Mouse (Mus musculus): ENCODE results near the gene Gm6351. TPM values are rescaled to one million over a fixed set of nuclear protein-coding genes. Genes with fewer than 3 reads are reported as not detected.
"Not testable (repeated sequence)": the region's sequence is repeated elsewhere in the genome, so short reads cannot be mapped to it uniquely, and the experiment has no call there.

The Gm6351 gene
- not detected in 2 replicates for total RNA-seq (2017)

DNA sequence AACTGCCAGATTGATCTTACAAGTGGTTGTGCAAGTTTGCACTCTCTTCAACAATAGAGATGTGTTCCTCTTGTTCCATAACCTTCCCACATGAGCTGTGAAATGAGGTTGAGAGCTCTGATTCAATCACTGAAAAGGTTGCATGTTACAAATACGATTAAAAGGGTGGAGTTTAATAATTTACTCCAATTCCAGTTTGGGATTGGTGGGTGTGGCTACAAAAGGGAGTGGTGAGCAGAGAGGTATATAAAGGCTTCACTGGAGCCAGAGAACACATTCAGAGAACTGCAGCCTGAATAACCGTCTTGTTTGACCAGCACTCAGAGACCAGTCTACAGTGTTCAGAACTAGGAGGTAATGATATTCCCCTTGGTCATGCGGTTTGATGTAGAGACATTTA lies at the start of gene Gm6351:
Gm6351 (plus strand) TSS at position 301 of the 400 bp plus-strand sequence.
- not testable (repeated sequence) for ATAC-seq (replicated peaks; ENCODE audit: low read depth, poor library complexity, severe bottlenecking)

DNA sequence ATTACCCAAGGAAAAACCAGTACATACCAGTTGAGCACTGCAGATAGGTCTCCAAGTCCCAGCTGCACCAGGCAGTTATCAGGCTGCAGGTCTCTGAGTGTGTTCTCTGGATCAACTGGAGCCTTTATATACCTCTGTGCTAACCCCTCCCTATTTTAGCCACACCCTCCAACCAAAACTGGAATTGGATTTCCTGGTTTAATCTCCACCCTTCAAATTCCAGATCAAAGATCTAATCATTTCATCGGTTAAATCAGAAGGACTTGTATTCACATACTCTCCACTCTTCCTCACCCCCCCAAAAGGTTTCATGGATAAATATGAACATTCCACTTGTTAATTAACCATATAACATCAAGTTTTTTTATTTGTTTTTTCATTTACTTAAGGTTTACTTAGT lies 5.7 kb upstream of the Gm6351 start, which contains the start of gene BC061212:
BC061212 (minus strand) TSS at position 101 of the 400 bp plus-strand sequence.
- ATAC-seq (replicated peaks; ENCODE audit: low read depth, poor library complexity, severe bottlenecking) = not testable (repeated sequence)

Other genes with a start within 250 kb of the Gm6351 start
- gene Gm7792, start 232.6 kb upstream of the Gm6351 start, total RNA-seq (2017) = not detected in 2 replicates
- gene Gm16429, start 147.3 kb upstream of the Gm6351 start, total RNA-seq (2017) = not detected in 2 replicates
- not detected in 2 replicates for gene BC061212, start 5.8 kb upstream of the Gm6351 start, total RNA-seq (2017)
- not detected in 2 replicates for gene Gm3106, start 141.6 kb downstream of the Gm6351 start, total RNA-seq (2017)
- not detected in 2 replicates for gene A430089I19Rik, start 230.4 kb downstream of the Gm6351 start, total RNA-seq (2017)
- gene Gm6502, start 238.1 kb downstream of the Gm6351 start, total RNA-seq (2017) = not detected in 2 replicates

Data from common myeloid progenitor, adult 5-6 weeks (primary cell).